Mouse (Mus musculus) ES-E14 (cell line): Measurements from ENCODE around the gene Gli3. TPM values are rescaled to one million over a fixed set of nuclear protein-coding genes. Genes with fewer than 3 reads are reported as not detected.

Experiments
- DNase-seq: peaks from one replicate; pipeline ENCODE4 v3.0.0-alpha.2; 2013; ENCODE audit warnings: low read depth, low spot score
- H3K27ac ChIP-seq: 2 replicates; pipeline ENCODE4 v1.5.1; 2012; ENCODE audit warnings: low read depth, mild to moderate bottlenecking, low read length, moderate library complexity, mixed read lengths; ENCODE audit not compliant: poor library complexity, insufficient read depth, severe bottlenecking
- H3K36me3 ChIP-seq: 2 replicates; pipeline ENCODE4 v1.6.1; 2012; ENCODE audit warnings: mild to moderate bottlenecking, low read length, moderate library complexity, mixed read lengths; ENCODE audit not compliant: control insufficient read depth, poor library complexity, insufficient read depth, severe bottlenecking
- H3K4me1 ChIP-seq, 2 experiments: fragments of 150-350 bp in 1 of 2; sonication (generic) in 1 of 2; 2 replicates each; pipeline ENCODE4 v1.6.1; 2012; ENCODE audit warnings: low read length in 2 of 2, mild to moderate bottlenecking in 1 of 2, mixed read lengths in 1 of 2; ENCODE audit not compliant: control insufficient read depth in 2 of 2, insufficient read depth in 2 of 2, poor library complexity in 1 of 2
- H3K4me3 ChIP-seq, 2 experiments: fragments of 150-350 bp in 1 of 2; sonication (generic) in 1 of 2; 2 replicates each; pipeline ENCODE4 v1.5.1; 2012; ENCODE audit warnings: low read length in 2 of 2, low read depth in 1 of 2, mild to moderate bottlenecking in 1 of 2, mixed read lengths in 1 of 2; ENCODE audit not compliant: insufficient read depth in 1 of 2, poor library complexity in 1 of 2, severe bottlenecking in 1 of 2
- H3K9ac ChIP-seq: 2 replicates; pipeline ENCODE4 v1.6.1; 2012; ENCODE audit warnings: low read depth, mild to moderate bottlenecking, low read length, mixed read lengths; ENCODE audit not compliant: poor library complexity, insufficient read depth, severe bottlenecking
- H3K9me3 ChIP-seq: fragments of 150-350 bp; sonication (generic); 2 replicates; pipeline ENCODE4 v1.6.1; 2012; ENCODE audit warnings: low read depth, mild to moderate bottlenecking, low read length; ENCODE audit not compliant: control insufficient read depth, insufficient read depth
- CHD2 ChIP-seq: IDR thresholded peaks from 2 replicates; pipeline ENCODE4 v1.6.1; 2014; ENCODE audit warnings: mild to moderate bottlenecking, low read depth, low read length, inconsistent platforms
- HCFC1 ChIP-seq: IDR thresholded peaks from 2 replicates; pipeline ENCODE4 v1.6.1; 2012; ENCODE audit warnings: low read length, inconsistent platforms, borderline replicate concordance; ENCODE audit not compliant: insufficient read depth
- MAFK ChIP-seq: IDR thresholded peaks from 2 replicates; pipeline ENCODE4 v1.6.1; 2014; ENCODE audit warnings: mild to moderate bottlenecking, low read depth, low read length, inconsistent platforms; ENCODE audit not compliant: insufficient read depth
- ZC3H11A ChIP-seq: IDR thresholded peaks from 2 replicates; pipeline ENCODE4 v1.6.1; 2012; ENCODE audit warnings: low read depth, mild to moderate bottlenecking, inconsistent platforms, low read length, borderline replicate concordance
- ZNF384 ChIP-seq: IDR thresholded peaks from 2 replicates; pipeline ENCODE4 v1.6.1; 2012; ENCODE audit warnings: low read depth, low read length, inconsistent platforms
- in situ Hi-C, 2 experiments: fragments of 600-800 bp; cut with MboI; formaldehyde crosslinking; loops; one replicate each; pipeline ENCODE4 v1.15.1; 2025; ENCODE audit warnings: low sequenced_read_pairs in 2 of 2, inconsistent platforms in 1 of 2; ENCODE audit not compliant: unreplicated experiment in 2 of 2
- total RNA-seq: library from RNA; depleted of rRNA; stranded (reverse); fragments of 300-350 nt; gene quantifications from 2 replicates; pipeline ENCODE4 v1.2.3, GENCODE M21; 2012

The Gli3 gene
- total RNA-seq, 1 experiment, result 9.3 TPM

DNA sequence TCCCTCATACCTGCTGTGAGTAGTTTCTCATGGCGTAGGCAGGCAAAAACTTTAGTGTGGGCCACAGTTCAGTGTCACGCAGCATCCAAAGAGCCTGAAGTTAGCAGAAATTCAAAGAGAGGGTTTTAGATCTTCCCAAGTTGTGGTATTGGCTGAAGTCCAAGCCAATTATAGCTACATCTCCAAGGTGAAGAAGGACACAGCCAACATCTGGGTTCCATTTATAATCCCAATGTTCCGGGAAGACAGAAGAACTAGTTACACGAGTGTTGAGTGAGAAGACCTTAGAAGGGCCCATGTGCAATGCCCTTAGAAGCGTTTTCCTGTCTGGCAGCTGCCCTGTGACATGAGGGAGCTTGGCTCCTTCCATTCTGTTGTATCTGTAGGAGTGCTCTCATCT, 5.2 kb upstream of the Gli3 start:
- Histone ChIP-seq H3K27ac (no peak overlapping the region), H3K4me1 (no peaks in the 10 kb centered on the region), H3K4me3 (no peak overlapping the region), H3K9me3 (no peaks in the 10 kb centered on the region), H3K9ac (no peak overlapping the region), H3K36me3 (no peaks in the 10 kb centered on the region)
- in situ Hi-C loops, result no loop called here
- DNase-seq, result no peak
- TF ChIP-seq CHD2, result no peak
- TF ChIP-seq ZNF384, result no peak
- TF ChIP-seq HCFC1, result no peak
- no peak for TF ChIP-seq ZC3H11A
- no peak for TF ChIP-seq MAFK

DNA sequence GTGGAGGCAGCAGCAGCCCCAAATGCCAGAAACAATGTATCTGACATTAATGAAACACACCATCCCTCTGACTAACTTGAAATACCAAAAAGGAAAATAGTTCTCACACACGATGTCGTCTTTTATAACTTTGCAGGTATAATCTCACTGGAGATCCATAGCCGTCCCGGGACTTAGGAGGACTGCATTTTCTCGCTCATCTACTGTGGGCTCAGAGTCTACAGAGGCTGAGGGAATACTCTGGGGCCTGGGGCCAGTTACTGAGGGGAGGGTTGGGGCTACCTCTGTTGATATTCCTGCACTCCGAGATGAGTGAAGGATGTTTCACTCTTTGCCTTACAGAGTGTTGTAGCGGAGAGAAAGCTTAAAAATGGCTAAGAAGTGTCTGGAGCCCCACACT, 1.1 kb upstream of the Gli3 start:
- Histone ChIP-seq H3K4me3 (no peak overlapping the region), H3K9me3 (no peaks in the 10 kb centered on the region), H3K9ac (no peak overlapping the region), H3K27ac (no peak overlapping the region), H3K4me1 (no peaks in the 10 kb centered on the region), H3K36me3 (no peaks in the 10 kb centered on the region)
- DNase-seq, result no peak
- in situ Hi-C loops, result no loop called here
- TF ChIP-seq CHD2 (no peak), HCFC1 (no peak), ZNF384 (no peak), ZC3H11A (no peak), MAFK (no peak)

DNA sequence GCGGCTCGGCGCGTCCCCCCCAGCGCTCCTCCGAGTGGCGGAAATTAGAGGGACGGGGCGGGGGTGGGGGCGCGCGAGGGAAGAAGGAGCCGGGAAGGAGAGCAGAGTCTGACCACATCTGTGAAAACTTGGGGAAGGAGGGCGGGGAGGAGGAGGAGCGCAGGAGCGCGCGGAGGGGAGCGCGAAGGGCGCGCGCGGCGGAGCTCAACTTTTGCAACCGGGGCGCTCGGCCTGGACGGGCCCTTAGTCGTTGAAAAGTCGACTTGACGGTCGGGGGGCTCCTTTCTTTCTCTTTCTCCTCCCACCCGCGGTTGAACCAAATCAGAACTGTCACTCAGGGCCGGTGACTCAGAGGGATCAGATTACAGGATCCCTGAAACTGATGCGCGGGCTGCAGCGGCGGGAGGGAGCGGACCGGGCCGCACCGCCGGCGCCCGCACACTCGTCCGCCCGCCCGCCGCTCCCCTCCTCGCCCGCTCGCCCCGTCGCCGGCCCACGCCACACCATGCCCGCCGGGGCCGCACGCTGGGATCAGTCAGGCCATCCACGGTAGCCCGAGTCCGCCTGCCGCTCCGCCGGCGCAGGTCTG, 551 bp downstream of the Gli3 start:
- Histone ChIP-seq H3K4me1 (no peaks in the 10 kb centered on the region), H3K27ac (no peak overlapping the region), H3K4me3 (peak overlapping the region; percentile 83 to 86), H3K9ac (peak overlapping the region; percentile 82), H3K36me3 (no peaks in the 10 kb centered on the region), H3K9me3 (no peaks in the 10 kb centered on the region)
- TF ChIP-seq MAFK, result no peak
- TF ChIP-seq HCFC1, result no peak; the same call in 1 of the 2 replicates
- TF ChIP-seq ZNF384, result no peak
- no peak for TF ChIP-seq ZC3H11A
- in situ Hi-C loops, result no loop called here
- peak; percentile 38 for DNase-seq

DNA sequence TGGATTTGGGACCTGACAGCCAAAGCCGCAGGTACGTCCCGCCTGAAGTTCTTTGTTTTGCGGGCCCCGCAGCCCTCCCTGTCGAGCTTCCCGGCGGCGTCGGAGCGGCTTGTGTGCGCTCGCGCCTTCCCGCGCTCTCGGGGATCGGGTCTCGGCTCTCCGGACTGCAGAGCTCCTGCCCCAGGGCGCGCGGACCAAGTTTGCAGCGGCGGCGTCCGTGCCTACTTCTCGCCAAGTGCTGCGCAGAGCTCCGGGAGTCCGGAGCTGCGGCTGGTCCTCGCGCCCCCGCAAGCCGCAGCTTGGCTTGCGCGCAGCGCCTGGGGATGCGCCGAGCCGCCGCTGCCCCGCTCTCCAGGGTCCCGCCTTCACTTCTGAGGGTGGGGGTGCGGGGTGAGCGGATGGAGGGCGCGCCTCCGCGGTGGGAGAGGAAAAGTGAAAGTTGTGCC, 1.1 kb downstream of the Gli3 start:
- DNase-seq, result no peak
- TF ChIP-seq HCFC1 (0 out of 2 replicates have a peak, but pooled peaks have one; percentile 14), CHD2 (no peak)
- in situ Hi-C loops, result no loop called here
- no peak overlapping the region for H3K27ac ChIP-seq
- H3K4me3 ChIP-seq, result peak overlapping the region; percentile 83 to 86
- no peaks in the 10 kb centered on the region for H3K9me3 ChIP-seq
- H3K4me1 ChIP-seq, result no peaks in the 10 kb centered on the region
- no peaks in the 10 kb centered on the region for H3K36me3 ChIP-seq
- H3K9ac ChIP-seq, result peak overlapping the region; percentile 82

DNA sequence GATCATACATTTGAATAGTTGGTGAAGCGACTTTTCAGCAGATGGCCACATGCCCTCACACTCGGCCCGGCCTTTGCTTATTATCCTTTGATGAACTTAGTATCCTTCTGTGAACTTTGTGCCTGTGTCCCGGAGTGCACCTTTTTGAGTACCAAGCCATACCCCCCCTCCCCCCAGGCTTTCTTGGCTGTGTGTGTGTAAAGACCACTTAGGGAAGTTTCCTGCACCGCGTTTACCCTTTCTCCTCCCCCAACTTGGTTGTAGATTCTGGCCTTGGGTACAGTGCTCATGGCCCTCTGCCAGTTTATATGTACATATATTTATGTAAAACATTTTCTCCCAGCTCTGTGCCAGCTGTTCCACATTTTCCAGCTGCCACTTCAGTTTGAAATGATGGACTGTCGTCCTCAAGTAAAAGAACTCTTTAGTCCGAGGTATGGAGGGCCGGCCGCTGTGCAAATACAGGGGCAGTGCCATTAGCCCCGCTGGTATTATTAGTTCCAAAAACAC, 1.8 kb downstream of the Gli3 start:
- H3K4me1 ChIP-seq, result no peaks in the 10 kb centered on the region
- no peak overlapping the region for H3K27ac ChIP-seq
- in situ Hi-C loops, result no loop called here

More for the DNA sequence above, 1.8 kb downstream of the Gli3 start:
- Histone ChIP-seq H3K36me3 (no peaks in the 10 kb centered on the region), H3K9ac (peak overlapping the region; percentile 82; the same call in 1 of the 2 replicates), H3K9me3 (no peaks in the 10 kb centered on the region), H3K4me3 (peak overlapping the region; percentile 83 to 86)
- TF ChIP-seq ZC3H11A (no peak), MAFK (no peak), HCFC1 (no peak), CHD2 (no peak), ZNF384 (no peak)
- no peak for DNase-seq
